Mouse (Mus musculus) hematopoietic stem cell, adult 5-6 weeks (primary cell): ENCODE measurements around the gene Armc8. TPM values are rescaled to one million over a fixed set of nuclear protein-coding genes. Genes with fewer than 3 reads are reported as not detected.

Experiments
- ATAC-seq, 2 experiments: fragments of 125-278 bp in 1 of 2; replicated peaks in 1 of 2; 2 replicates each; pipeline ENCODE4 v1.8.0; 2016 to 2017; ENCODE audit warnings: inconsistent platforms in 2 of 2, mild to moderate bottlenecking in 2 of 2, moderate number of reproducible peaks in 2 of 2, low read depth in 1 of 2, moderate TSS enrichment in 1 of 2; ENCODE audit not compliant: low FRiP score in 2 of 2, poor library complexity in 2 of 2, severe bottlenecking in 2 of 2, insufficient read depth in 1 of 2, low TSS enrichment in 1 of 2
- total RNA-seq: library from RNA; stranded (forward); fragments of 172-1452, 232-1000 nt; gene quantifications from 2 replicates; pipeline ENCODE4 v1.2.3, GENCODE M21; 2017

Armc8 gene
- total RNA-seq, 1 experiment from 2014 or later = 34.0 TPM

DNA sequence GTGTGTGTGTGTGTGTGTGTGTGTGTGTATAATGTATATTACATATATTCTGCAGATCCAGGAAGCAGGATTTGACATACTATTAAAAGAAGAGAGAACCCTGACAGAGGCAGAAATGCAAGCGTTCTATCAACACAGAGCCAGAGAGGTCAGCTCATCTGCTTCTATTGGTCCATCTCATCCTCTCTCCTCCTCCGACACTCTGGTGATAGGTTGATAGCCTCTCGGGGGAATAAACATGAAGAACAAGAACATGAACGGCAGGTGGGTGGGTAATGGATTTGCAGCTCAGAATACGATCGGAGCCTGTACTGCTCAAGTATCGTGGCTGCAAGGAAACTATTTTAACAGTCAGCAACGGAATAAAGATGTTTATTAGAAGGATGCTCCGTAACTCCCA is 100.1 kb downstream of the Armc8 start:
- ATAC-seq = no peak

- ATAC-seq = no peak
Measured at GRCm38 (mm10) chr9:99464876-99465275, 103.8 kb downstream of the Armc8 start.

GRCm38 (mm10) chr9:99459730-99460129 is 109.0 kb downstream of the Armc8 start:
- no peak for ATAC-seq

DNA sequence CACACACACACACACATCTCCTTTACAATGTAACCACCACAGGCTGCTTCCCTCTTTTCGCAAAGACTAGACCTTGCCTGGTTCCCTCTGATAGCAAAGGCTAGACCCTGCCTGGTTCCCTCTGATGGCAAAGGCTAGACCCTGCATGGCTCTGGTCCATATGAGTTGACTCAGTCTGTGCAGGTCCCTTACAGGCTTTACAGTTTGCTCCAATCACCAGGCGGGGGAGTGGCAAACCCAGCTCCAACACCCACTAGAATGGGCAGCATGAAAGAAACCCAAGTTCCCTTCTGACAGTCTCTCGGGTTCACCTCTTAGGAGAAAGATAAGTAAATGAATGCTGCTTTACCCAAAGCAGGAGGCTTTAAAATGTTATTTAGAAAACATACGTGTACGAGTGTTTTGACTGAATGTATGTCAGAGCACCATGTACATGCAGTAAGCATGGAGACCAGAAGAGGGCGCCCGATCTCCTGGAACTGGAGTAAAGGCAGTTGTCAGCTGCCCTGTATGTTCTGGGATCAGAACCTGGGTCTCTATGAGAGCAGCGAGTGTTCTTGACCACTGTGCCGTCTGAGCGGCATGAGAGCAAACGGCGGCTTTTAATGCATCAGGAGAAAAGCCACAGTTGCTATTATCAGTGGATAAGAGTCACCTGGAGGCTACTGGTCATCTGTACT is 110.0 kb downstream of the Armc8 start:
- peak; percentile 67 to 75; a peak in 3 of 4 replicates for ATAC-seq

DNA sequence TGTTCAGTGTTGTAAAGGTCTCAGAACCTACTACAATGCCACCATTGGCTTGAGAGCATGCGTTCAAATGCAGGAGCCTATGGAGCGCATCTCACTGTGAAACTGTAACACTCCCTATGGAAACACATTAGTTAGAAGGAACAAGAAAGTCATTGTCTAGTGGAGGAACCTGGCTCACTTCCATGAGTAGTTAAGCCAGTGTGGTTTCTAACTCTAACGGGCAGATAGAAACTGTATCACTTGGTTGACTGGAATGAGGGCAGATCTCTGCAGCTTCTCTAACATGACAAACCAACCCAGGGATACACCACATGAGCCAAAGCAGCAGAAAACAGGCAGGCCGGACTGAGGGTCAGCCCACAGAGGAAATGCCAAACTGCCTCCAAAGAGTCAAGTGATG is 114.5 kb downstream of the Armc8 start:
- no peak for ATAC-seq

DNA sequence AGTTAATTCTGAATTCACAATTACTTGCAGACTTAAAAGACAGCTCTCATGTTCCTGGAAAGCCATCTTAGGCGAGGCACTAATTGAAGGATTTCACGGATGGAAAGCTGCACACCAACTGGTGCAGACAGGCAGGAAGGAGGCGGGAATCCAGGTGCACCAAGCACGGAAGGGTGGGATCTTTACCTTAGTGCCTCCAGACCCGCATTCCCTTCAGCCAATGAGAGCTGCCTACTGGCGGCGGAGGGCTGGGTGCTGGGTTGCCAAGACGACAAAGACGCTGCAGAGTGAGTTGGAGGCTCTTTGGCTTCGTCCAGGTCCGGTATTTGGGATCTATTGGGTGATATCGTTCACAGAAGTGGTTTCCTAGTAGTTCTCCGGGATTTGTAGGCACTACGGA is 117.5 kb downstream of the Armc8 start, which contains the start of gene Nme9:
Nme9 (plus strand) TSS at position 315 of the 400 bp plus-strand sequence.
- peak in 1 of 2 experiments; percentile 17; a peak in 2 of 4 replicates for ATAC-seq

DNA sequence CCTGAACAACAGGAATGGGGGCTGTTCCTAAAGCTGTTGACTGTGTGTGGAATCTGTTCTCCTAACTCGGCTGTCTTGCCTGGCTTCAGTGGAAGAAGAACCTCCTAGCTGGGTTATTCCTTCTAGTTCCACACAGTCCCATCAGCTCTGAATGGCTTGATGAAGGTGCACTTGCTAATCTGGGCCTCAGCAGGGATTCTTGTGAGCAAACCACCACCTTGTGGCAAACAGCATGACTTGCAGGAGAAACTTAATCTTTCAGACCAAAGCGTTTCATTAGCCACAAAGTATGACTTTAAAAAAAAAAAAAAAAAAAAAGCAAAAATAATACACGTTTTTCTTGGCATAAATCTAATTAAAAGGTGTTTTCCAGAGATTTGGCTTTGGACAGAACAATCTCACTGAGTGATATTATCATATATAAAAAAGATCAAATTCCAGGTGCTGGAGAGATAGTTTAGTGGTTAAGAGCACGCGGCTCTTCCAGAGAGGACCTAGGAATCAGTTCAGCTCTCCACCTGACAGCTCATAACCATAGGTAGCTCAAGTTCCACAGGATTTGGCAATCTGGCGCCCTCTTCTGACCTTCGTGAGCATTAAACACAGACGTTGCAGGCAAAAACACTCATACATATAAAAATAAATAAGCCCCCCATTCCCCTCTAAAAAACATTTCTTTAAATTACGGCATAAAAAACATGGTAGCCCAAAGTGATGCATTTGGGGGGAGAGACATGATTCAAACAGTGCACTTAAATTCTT is 118.6 kb downstream of the Armc8 start:
- peak; percentile 64 to 73 for ATAC-seq

DNA sequence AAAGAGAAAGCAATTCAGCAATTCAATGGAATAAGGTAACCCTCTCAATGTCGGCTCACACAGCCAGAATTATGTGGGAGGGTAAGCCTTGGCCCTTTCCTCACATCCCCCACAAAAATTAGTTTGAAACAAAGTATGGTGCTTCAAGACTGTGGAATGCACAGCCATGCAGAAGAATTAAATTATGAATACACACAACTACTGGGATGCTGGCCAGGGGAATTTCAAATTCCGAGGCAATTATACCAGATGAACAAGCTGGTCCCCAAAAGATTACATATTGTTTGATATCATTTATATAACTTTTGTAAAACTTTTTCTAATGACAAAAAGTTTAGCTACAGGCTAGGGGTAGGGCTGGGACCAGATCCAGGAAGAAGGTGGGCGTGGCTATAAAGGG is 121.4 kb downstream of the Armc8 start:
- no peak for ATAC-seq

DNA sequence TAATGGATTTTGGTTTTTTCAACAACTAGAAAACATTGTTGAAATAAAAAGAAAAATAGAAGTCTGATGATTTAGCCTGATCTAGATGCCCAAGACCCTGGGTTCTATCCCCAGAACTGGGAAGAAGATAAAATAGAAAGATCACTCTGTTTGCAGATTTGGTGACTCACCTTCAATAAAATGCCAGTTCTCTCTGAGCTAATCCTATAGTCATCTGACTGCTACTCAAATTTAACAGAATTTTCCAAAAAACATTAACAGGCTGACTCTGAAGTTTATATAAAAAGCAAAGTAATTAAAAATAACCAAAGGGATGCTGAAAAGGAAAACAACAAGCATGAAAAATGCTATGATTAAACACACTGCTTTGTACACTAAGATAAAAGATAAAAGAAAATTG is 122.4 kb downstream of the Armc8 start:
- ATAC-seq = no peak

- peak; percentile 59 to 66 for ATAC-seq
Measured at GRCm38 (mm10) chr9:99444590-99445178, 124.0 kb downstream of the Armc8 start.

DNA sequence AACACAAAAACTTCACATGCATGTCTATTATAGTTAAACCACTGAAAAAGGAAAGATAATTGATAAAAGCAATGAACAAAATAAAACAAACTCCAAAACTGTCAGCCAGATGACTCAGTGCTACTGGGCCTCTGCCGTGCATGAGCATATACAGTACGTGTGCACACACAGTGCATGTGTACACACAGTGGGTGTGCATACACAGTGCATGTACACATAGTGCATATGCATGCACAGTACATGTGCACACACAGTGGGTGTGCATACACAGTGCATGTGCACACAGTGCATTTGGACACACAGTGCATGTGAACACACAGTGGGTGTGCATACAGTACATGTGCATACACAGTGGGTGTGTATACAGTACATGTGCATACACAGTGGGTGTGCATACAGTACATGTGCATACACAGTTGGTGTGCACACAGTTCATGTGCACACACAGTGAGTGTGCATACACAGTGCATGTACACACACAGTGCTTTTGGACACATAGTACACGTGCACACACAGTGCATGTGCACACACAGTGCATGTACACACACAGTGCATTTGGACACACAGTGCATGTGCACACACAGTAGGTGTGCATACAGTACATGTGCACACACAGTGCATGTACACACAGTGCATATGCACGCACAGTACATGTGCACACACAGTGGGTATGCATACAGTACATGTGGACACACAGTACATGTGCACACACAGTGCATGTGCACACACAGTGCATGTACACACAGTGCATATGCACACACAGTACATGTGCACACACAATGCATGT is 126.9 kb downstream of the Armc8 start:
- no peak for ATAC-seq

GRCm38 (mm10) chr9:99440941-99441340 is 127.8 kb downstream of the Armc8 start:
- ATAC-seq = no peak

DNA sequence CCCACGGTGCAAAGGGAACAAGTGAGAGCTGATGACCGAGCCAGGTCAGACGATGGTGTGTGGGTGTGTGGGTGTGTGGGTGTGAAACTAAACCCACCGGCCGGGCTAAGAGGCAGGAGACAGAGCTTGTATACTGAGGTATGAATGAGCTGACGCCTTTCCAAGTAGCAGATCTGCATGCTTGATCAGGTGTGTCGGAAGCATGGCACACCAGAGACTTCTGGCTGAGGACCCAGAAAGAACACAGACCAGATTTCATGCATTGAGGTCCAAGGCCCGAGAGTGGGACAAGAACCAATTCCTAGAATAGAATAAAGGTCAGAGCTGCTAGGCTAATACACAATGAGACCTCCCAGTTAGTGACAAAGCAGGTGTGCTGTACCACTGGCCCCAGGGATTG is 129.6 kb downstream of the Armc8 start:
- ATAC-seq = no peak

GRCm38 (mm10) chr9:99437781-99438565 is 130.7 kb downstream of the Armc8 start:
- no peak for ATAC-seq

DNA sequence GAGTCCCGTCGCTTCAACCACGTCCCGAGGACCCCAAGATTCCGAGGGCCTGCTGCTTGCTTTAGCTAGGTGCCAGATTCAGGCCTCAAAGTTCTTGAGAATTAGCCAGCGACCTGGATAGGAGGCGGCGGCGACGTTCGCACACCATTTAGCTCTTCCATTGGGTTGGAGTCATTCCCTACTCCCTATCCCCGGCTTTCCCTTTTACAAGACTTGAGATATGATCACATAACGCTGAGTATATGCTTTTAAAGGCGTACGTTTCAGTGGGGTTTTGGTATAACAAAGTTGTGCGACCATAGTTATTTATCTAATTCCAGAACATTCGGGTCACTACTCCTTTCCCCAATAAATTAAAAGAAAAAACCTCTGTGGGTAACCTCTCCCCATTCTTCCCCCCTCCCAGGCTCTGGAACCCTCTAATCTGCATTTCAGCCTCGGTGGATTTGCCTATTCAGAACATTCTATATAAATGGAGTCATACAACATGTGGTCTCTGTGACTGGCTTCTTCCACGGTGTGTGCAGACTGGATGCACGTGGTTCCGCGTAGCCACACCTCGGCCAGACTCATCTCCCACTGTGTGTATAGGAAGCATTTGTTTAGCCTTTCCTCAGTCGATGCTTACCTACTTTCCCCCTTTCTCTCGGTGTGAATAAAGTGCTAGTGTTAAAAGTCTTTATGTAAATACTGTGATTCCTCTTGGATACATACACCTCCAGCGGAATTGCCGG is 131.5 kb downstream of the Armc8 start, which contains the start of gene Mras:
Mras (minus strand) TSS at position 351 of the 734 bp plus-strand sequence.
- no peak; a peak in 1 of 4 replicates for ATAC-seq
